Mouse (Mus musculus): ENCODE measurements around the gene Fgfr2. TPM values are rescaled to one million over a fixed set of nuclear protein-coding genes. Genes with fewer than 3 reads are reported as not detected.

Fgfr2 gene
- polyA plus RNA-seq, 1 experiment, result 1.7 TPM

- peaks cover 32% of the 10 kb centered on the region for H3K79me3 ChIP-seq (ENCODE audit: low read depth)
- no peaks in the 10 kb centered on the region for H3K27me3 ChIP-seq (ENCODE audit: control insufficient read depth, insufficient read depth, insufficient read length)
Measured at GRCm38 (mm10) chr7:130936472-130936951, 2186.6 kb downstream of the Fgfr2 start.

GRCm38 (mm10) chr7:130935793-130936471 lies 2187.2 kb downstream of the Fgfr2 start, which contains the start of gene Htra1:
Gene Htra1, plus strand, starts transcription at chr7:130936111.
- Histone ChIP-seq H3ac (ENCODE audit: control insufficient read depth, insufficient read length, low read depth) (peak within 1 kb of the TSS; percentile 81), H3K4me3 (ENCODE audit: insufficient read depth, poor library complexity, severe bottlenecking) (peak within 1 kb of the TSS; percentile 50), H3K79me3 (ENCODE audit: low read depth) (peaks cover 26% of the 10 kb centered on the region), H3K27me3 (ENCODE audit: control insufficient read depth, insufficient read depth, insufficient read length) (no peaks in the 10 kb centered on the region), H3K36me3 (ENCODE audit: control insufficient read depth, insufficient read depth) (peaks cover 4% of the 10 kb centered on the region), H3K79me2 (ENCODE audit: control insufficient read depth, insufficient read depth) (peaks cover 48% of the 10 kb centered on the region)
- peak; percentile 42 for TF ChIP-seq MYOD1 (IDR thresholded peaks at IDR 0.05; ENCODE audit: control insufficient read depth, insufficient read length, low read depth)
- no peak for TF ChIP-seq CEBPB (IDR thresholded peaks at IDR 0.05; ENCODE audit: low read depth)

More at GRCm38 (mm10) chr7:130936472-130936951, 2186.6 kb downstream of the Fgfr2 start:
- H3K79me2 ChIP-seq (ENCODE audit: control insufficient read depth, insufficient read depth), result peaks cover 54% of the 10 kb centered on the region
- H3K36me3 ChIP-seq (ENCODE audit: control insufficient read depth, insufficient read depth), result peaks cover 4% of the 10 kb centered on the region
- H3ac ChIP-seq (ENCODE audit: control insufficient read depth, insufficient read length, low read depth), result peak overlapping the region; percentile 81
- peak overlapping the region; percentile 50 for H3K4me3 ChIP-seq (ENCODE audit: insufficient read depth, poor library complexity, severe bottlenecking)
- TF ChIP-seq MYOD1 (IDR thresholded peaks at IDR 0.05; ENCODE audit: control insufficient read depth, insufficient read length, low read depth), result no peak
- TF ChIP-seq CEBPB (IDR thresholded peaks at IDR 0.05; ENCODE audit: low read depth), result no peak
- no peak for TF ChIP-seq MAX (IDR thresholded peaks at IDR 0.05)
- no peak for TF ChIP-seq USF1 (IDR thresholded peaks at IDR 0.05; ENCODE audit: low read depth)
- no peak for TF ChIP-seq MYOG (IDR thresholded peaks at IDR 0.05; ENCODE audit: control insufficient read depth, extremely low read depth, insufficient read length)

- peaks cover 22% of the 10 kb centered on the region for H3K79me3 ChIP-seq (ENCODE audit: low read depth)
- no peaks in the 10 kb centered on the region for H3K27me3 ChIP-seq (ENCODE audit: control insufficient read depth, insufficient read depth, insufficient read length)
- H3ac ChIP-seq (ENCODE audit: control insufficient read depth, insufficient read length, low read depth), result no peak overlapping the region
- H3K4me3 ChIP-seq (ENCODE audit: insufficient read depth, poor library complexity, severe bottlenecking), result no peak overlapping the region
- H3K79me2 ChIP-seq (ENCODE audit: control insufficient read depth, insufficient read depth), result peaks cover 43% of the 10 kb centered on the region
- TF ChIP-seq MYOD1 (IDR thresholded peaks at IDR 0.05; ENCODE audit: control insufficient read depth, insufficient read length, low read depth) (no peak), FOSL1 (IDR thresholded peaks at IDR 0.05; ENCODE audit: insufficient read depth, low read length, poor library complexity, severe bottlenecking) (no peak), CTCF (IDR thresholded peaks at IDR 0.05; ENCODE audit: control insufficient read depth, insufficient read depth, insufficient read length) (no peak), MYOG (IDR thresholded peaks at IDR 0.05; ENCODE audit: control insufficient read depth, extremely low read depth, insufficient read length) (no peak), MAX (IDR thresholded peaks at IDR 0.05) (no peak), CEBPB (IDR thresholded peaks at IDR 0.05; ENCODE audit: low read depth) (no peak), USF1 (IDR thresholded peaks at IDR 0.05; ENCODE audit: low read depth) (no peak)
- H3K36me3 ChIP-seq (ENCODE audit: control insufficient read depth, insufficient read depth), result peaks cover 4% of the 10 kb centered on the region
Measured at GRCm38 (mm10) chr7:130935421-130935792, 2187.7 kb downstream of the Fgfr2 start.

GRCm38 (mm10) chr7:130934654-130935053 lies 2188.5 kb downstream of the Fgfr2 start:
- no peak for TF ChIP-seq MYOD1 (IDR thresholded peaks at IDR 0.05; ENCODE audit: control insufficient read depth, insufficient read length, low read depth)
- no peak overlapping the region for H3K4me3 ChIP-seq (ENCODE audit: insufficient read depth, poor library complexity, severe bottlenecking)
- no peaks in the 10 kb centered on the region for H3K27me3 ChIP-seq (ENCODE audit: control insufficient read depth, insufficient read depth, insufficient read length)
- no peak overlapping the region for H3ac ChIP-seq (ENCODE audit: control insufficient read depth, insufficient read length, low read depth)
- peaks cover 35% of the 10 kb centered on the region for H3K79me2 ChIP-seq (ENCODE audit: control insufficient read depth, insufficient read depth)
- H3K36me3 ChIP-seq (ENCODE audit: control insufficient read depth, insufficient read depth), result peaks cover 4% of the 10 kb centered on the region
- peaks cover 17% of the 10 kb centered on the region for H3K79me3 ChIP-seq (ENCODE audit: low read depth)

- Histone ChIP-seq H3ac (ENCODE audit: control insufficient read depth, insufficient read length, low read depth) (no peak overlapping the region), H3K36me3 (ENCODE audit: control insufficient read depth, insufficient read depth) (no peaks in the 10 kb centered on the region), H3K4me3 (ENCODE audit: insufficient read depth, poor library complexity, severe bottlenecking) (no peak overlapping the region), H3K27me3 (ENCODE audit: control insufficient read depth, insufficient read depth, insufficient read length) (no peaks in the 10 kb centered on the region), H3K79me3 (ENCODE audit: low read depth) (peaks cover 10% of the 10 kb centered on the region), H3K79me2 (ENCODE audit: control insufficient read depth, insufficient read depth) (peaks cover 18% of the 10 kb centered on the region)
- TF ChIP-seq USF1 (IDR thresholded peaks at IDR 0.05; ENCODE audit: low read depth) (no peak), FOSL1 (IDR thresholded peaks at IDR 0.05; ENCODE audit: insufficient read depth, low read length, poor library complexity, severe bottlenecking) (no peak)
Measured at GRCm38 (mm10) chr7:130932921-130933320, 2190.2 kb downstream of the Fgfr2 start.

- H3K36me3 ChIP-seq (ENCODE audit: control insufficient read depth, insufficient read depth), result no peaks in the 10 kb centered on the region
- H3K79me2 ChIP-seq (ENCODE audit: control insufficient read depth, insufficient read depth), result no peaks in the 10 kb centered on the region
- no peak overlapping the region for H3K4me3 ChIP-seq (ENCODE audit: insufficient read depth, poor library complexity, severe bottlenecking)
- H3ac ChIP-seq (ENCODE audit: control insufficient read depth, insufficient read length, low read depth), result no peak overlapping the region
- H3K27me3 ChIP-seq (ENCODE audit: control insufficient read depth, insufficient read depth, insufficient read length), result no peaks in the 10 kb centered on the region
- no peaks in the 10 kb centered on the region for H3K79me3 ChIP-seq (ENCODE audit: low read depth)
- TF ChIP-seq MYOG (IDR thresholded peaks at IDR 0.05; ENCODE audit: control insufficient read depth, extremely low read depth, insufficient read length), result no peak
- no peak for TF ChIP-seq CTCF (IDR thresholded peaks at IDR 0.05; ENCODE audit: control insufficient read depth, insufficient read depth, insufficient read length)
- TF ChIP-seq CEBPB (IDR thresholded peaks at IDR 0.05; ENCODE audit: low read depth), result no peak
- TF ChIP-seq FOSL1 (IDR thresholded peaks at IDR 0.05; ENCODE audit: insufficient read depth, low read length, poor library complexity, severe bottlenecking), result no peak
- TF ChIP-seq MYOD1 (IDR thresholded peaks at IDR 0.05; ENCODE audit: control insufficient read depth, insufficient read length, low read depth), result no peak
- no peak for TF ChIP-seq MAX (IDR thresholded peaks at IDR 0.05)
- TF ChIP-seq USF1 (IDR thresholded peaks at IDR 0.05; ENCODE audit: low read depth), result no peak
Measured at GRCm38 (mm10) chr7:130930401-130930800, 2192.7 kb downstream of the Fgfr2 start.
